Mouse (Mus musculus): ENCODE measurements around the gene Tmem56.

Gene Tmem56

GRCm38 (mm10) chr3:121240362-121241040, 42.4 kb downstream of the Tmem56 start:
- DNase-seq (ENCODE audit: low read depth, low spot score): no peak

GRCm38 (mm10) chr3:121239096-121239495, 43.8 kb downstream of the Tmem56 start:
- DNase-seq (ENCODE audit: low read depth, low spot score): no peak

GRCm38 (mm10) chr3:121224763-121225162, 58.1 kb downstream of the Tmem56 start:
- DNase-seq (ENCODE audit: low read depth, low spot score): no peak

GRCm38 (mm10) chr3:121224185-121224584, 58.7 kb downstream of the Tmem56 start:
- DNase-seq (ENCODE audit: low read depth, low spot score): no peak

DNA sequence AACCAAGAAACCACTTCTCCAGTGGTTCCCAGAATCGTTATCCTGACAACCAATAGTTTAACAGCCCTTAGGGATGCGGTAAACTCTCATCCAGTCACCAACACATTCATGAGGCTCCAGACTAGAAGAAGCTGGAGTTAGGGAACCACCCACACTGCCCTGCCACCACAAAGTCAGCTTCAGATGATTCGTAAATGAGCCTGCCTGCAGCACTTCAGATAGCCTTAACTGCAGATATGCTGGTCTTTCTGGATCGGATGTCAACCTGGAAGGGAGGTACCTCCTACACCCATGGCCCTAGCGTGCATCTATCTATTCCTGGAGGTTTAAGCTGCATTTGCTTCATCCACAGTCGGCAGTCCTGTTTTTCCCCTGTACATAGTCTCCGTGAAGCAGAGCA, 60.9 kb downstream of the Tmem56 start:
- DNase-seq (ENCODE audit: low read depth, low spot score): no peak

- no peak for DNase-seq (ENCODE audit: low read depth, low spot score)
Measured at GRCm38 (mm10) chr3:121217011-121217410, 65.9 kb downstream of the Tmem56 start.

DNA sequence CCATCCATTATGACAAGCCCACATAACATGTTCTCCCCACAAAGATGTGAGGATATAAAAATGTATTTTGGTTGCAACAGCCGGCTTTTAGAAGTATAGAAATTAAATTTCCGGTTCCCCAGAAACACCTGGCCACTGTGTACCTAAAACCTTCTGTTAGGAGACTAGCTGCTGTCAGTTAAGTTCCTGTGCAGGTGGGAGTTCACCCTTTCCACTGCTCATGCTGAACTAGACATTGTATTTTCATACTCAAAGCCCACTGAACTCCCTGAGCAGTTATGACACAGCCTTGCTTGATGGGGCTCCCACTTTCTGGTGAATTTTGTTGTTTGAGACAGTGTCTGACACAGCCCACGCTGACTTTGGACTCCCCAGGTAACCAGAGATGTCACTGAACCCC, 69.4 kb downstream of the Tmem56 start:
- DNase-seq (ENCODE audit: low read depth, low spot score): no peak

- DNase-seq (ENCODE audit: low read depth, low spot score): peak; percentile 16
Measured at GRCm38 (mm10) chr3:121212156-121212555, 70.7 kb downstream of the Tmem56 start.

DNA sequence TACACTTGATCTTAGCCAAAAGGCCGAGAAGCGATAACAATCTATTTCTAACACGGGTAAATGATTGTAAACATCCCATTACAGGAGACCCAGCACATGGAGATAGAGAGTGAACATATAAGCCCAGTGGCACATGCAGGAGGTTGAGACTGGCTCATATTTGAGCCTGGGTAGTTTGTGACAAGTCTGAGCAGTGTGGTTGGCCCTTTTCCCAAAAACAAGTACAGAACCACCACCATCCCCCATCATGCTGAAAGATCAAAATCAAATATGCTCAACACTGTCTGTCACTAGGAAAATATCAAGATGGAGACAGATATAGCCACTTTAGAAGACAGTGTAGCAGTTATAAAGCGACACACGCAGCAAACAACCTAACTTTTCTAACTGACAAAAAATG, 73.9 kb downstream of the Tmem56 start:
- no peak for DNase-seq (ENCODE audit: low read depth, low spot score)

- DNase-seq (ENCODE audit: low read depth, low spot score): no peak
Measured at GRCm38 (mm10) chr3:121206202-121206882, 76.6 kb downstream of the Tmem56 start.

DNA sequence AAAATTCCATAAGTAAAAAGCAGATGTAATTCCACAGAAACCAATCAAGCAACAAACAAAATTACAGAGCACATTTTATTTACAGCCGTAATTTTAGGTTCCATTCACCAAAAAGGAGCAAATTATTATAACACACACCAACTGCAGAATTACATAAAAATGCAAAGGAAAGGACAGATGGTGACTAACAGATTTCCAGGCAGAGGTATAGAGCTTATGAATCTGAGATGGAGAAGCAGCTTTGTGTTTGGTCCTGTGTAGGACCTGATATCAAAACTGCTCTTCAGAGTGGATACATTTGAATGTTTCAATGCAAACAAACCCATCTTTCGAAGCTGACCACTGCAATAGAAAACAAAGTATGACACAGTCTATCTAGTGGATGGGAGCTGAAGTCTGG, 80.3 kb downstream of the Tmem56 start:
- no peak for DNase-seq (ENCODE audit: low read depth, low spot score)

DNA sequence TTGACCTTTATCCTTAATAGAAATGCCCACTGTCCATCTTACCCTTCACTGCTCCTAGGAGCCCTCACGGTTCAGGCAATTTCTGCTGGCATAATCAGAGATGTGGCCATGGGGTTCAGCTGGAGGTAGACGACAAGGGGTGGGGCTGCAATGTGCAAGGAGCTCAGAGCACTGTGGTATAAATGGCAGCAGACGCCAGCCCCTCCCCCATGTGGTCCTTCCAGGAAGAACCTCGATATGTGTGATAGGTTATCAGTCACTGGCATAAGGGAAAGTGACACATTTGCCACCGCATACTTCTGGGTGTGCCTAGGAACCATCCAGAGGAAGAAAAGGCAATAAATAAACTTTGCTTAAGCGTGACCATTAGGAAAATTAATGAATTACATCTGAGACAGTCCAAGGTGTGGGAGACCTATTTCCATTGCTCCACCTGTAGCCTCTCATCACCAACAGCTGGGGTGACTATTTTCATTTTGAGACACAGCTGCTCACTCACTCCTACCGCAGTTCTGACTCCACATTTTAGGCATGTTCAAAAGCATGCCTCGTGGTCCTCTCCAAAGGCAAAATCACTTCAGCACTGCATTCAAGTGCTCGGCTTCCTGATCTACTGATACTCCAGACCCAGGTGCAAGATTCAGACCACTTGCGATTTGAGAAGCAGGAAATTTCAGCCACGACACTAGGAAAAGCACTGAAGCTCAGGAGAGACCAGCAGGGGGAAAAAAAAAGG, 81.7 kb downstream of the Tmem56 start:
- DNase-seq (ENCODE audit: low read depth, low spot score): peak; percentile 15

DNA sequence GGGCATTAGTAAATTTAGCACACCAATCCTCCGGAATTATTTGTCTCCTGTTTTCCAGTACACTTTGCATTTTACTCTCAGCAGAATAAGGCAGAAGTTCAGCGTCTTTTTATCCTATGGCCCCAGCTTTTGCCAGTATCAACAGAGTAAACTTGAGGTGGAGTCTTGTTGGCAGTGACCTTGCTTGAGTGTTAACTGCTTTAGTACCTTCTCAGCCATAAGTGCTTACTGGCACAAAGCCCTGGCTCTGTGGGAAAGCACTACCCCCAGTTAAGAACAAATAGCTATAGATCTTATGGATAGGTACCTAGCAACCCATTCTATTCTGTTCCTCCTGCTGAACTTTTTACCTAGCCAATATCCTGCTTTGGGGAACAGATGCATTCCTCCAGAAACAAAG, 93.7 kb downstream of the Tmem56 start:
- DNase-seq (ENCODE audit: low read depth, low spot score): no peak

GRCm38 (mm10) chr3:121187510-121187909, 95.4 kb downstream of the Tmem56 start:
- no peak for DNase-seq (ENCODE audit: low read depth, low spot score)

- no peak for DNase-seq (ENCODE audit: low read depth, low spot score)
Measured at GRCm38 (mm10) chr3:121186925-121187324, 96.0 kb downstream of the Tmem56 start.

DNA sequence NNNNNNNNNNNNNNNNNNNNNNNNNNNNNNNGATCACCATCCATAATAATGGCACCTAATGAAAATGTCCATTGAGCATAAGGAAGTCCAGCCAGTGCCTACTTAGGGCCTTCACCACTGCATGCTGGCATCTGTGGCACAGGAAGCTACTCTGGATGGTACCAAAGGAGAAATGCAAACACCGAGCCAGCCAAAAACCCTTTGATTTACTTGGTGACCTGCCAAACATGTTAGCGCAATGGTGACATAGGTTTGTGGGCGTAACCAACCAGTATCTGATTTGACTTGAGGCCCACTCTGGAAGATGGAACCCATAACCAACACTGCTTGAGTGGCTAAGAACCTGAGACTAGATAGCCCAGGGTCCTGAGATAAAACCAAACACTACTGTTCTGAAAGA, 97.7 kb downstream of the Tmem56 start:
- no peak for DNase-seq (ENCODE audit: low read depth, low spot score)

GRCm38 (mm10) chr3:121176011-121176410, 106.9 kb downstream of the Tmem56 start:
- no peak for DNase-seq (ENCODE audit: low read depth, low spot score)

DNA sequence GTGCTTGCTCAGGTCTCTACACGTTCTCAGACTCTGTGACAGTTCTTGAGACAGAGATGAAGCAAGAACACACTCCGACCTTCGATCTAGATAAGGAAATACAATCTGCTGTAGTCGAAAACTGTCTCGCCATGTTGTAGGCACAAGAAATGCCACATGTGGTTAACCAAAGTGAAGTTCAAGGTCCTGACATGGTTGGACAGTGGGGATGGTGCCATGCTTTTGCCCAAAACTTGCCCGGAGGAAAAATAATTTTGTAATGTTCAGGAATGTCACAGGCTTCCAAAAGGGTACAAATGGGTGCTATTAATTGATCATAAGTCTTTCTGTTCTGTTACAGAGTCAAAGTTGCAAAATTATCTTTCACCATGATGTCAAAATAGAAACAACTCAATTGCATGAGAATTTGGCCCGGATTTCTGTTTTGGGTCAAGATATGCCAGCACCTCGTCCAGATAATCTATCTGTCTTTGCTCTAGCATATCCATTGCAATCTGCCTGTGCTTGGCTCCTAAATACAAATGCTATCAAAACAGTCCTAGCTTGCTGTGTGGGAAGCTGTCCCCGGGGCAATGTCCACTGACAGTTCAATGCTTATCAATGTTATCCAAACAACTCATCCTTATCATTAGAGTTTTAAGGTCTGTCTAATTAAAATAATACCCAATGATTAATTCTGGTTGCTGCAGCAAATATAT, 108.5 kb downstream of the Tmem56 start:
- DNase-seq (ENCODE audit: low read depth, low spot score): no peak

DNA sequence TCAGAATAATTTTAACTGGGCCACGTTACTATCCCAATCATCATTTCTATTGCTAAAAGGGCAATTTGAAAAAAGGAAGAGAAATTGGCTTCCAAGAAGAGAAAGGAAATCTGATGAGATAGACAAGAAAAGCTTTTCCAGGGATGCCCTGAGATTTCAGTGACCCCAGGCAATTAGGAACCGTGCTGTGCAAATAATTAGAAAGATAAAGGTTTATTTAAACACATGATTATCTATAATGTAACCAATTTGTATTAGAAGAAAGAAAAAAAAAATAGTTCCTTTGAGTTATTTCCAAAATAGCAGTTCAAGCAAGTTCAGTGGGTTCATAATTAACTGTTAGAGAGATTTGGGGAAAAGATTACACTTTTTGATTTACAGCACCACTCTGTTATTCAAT, 110.2 kb downstream of the Tmem56 start:
- DNase-seq (ENCODE audit: low read depth, low spot score): no peak

DNA sequence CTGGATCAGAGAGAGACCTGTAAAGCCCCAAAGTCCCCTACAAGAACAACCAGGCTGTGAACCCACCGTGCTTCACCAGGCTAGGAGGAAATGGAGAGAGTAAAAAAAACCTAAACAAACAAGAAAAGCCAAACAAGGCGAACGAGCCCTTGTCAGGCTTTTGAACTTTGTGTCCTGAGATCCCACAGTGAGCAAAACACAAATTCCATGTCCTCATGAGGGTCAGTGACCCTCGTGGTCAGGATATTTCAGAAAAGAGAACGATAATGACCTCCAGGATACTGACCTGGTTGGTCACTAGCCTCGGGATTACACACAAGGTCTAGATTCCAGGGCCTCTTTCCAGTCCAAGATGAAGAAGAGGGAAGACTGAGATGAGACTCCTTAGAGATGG, 111.0 kb downstream of the Tmem56 start:
- no peak for DNase-seq (ENCODE audit: low read depth, low spot score)

GRCm38 (mm10) chr3:121171243-121171871, 111.5 kb downstream of the Tmem56 start, which contains the start of gene Rwdd3:
TSS of gene Rwdd3 (minus strand) at chr3:121171695.
- DNase-seq (ENCODE audit: low read depth, low spot score): peak; percentile 96

DNA sequence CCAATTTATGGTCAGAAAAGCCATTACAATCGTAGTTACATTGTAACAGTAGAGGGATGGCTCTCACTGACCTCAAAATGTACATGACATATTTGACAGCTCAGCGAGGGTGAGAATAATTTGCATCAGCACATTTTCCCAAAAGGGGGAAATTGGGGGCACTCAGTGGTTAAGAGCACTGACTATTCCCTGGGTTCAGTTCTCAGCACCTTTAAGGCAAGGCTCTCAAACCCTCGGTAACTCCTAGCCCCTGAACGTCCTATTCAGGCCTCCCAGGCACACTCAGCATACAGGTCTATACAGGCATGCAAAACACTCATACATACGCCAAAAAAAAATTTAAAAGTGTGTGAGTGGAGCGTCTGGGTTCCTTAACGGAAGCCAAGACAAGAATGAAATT, 112.3 kb downstream of the Tmem56 start:
- no peak for DNase-seq (ENCODE audit: low read depth, low spot score)

All from ZHBTc4 (cell line).